Mouse (Mus musculus): Measurements from ENCODE around the gene Tspan3.

GRCm38 (mm10) chr9:56097584-56098298 is 67.5 kb downstream of the Tspan3 start:
- TF ChIP-seq REST (IDR thresholded peaks at IDR 0.05; ENCODE audit: insufficient read depth, insufficient read length) (no peak), MAX (IDR thresholded peaks at IDR 0.05; ENCODE audit: low read depth) (no peak), POLR2A (IDR thresholded peaks at IDR 0.05; ENCODE audit: insufficient read length, low read depth) (no peak), USF1 (IDR thresholded peaks at IDR 0.05; ENCODE audit: low read depth) (no peak), MYOG (IDR thresholded peaks at IDR 0.05; ENCODE audit: control insufficient read depth in 1 of 3, insufficient read depth in 1 of 3, insufficient read length in 2 of 3, low read depth in 2 of 3) (no peak), POLR2AphosphoS2 (IDR thresholded peaks at IDR 0.05; ENCODE audit: insufficient read length, low read depth) (no peak), SRF (IDR thresholded peaks at IDR 0.05; ENCODE audit: control insufficient read depth, insufficient read length, low read depth) (no peak), MYOD1 (IDR thresholded peaks at IDR 0.05; ENCODE audit: control insufficient read depth in 1 of 3, insufficient read length in 2 of 3, low read depth in 2 of 3) (no peak), TCF12 (IDR thresholded peaks at IDR 0.05; ENCODE audit: insufficient read depth, poor library complexity, severe bottlenecking) (no peak)
